Mouse (Mus musculus) liver, embryonic 15.5 days (tissue): ENCODE results near the gene Uqcrc2. TPM values are rescaled to one million over a fixed set of nuclear protein-coding genes. Genes with fewer than 3 reads are reported as not detected.

Experiments
- ATAC-seq: fragments of 200-750 bp; cut with Nextera tagmentation; 2 replicates; pipeline ENCODE4 v1.8.0; 2017; ENCODE audit warnings: moderate number of reproducible peaks, mild to moderate bottlenecking, moderate library complexity; ENCODE audit not compliant: insufficient read depth
- H3K27ac ChIP-seq: fragments of 300-500 bp; sonication (generic); replicated peaks from 2 replicates; pipeline ENCODE4 v1.5.1; 2015; ENCODE audit warnings: mild to moderate bottlenecking, inconsistent platforms
- H3K27me3 ChIP-seq: fragments of 300-500 bp; sonication (generic); 2 replicates; pipeline ENCODE4 v1.6.1; 2015; ENCODE audit warnings: mild to moderate bottlenecking, inconsistent platforms
- H3K36me3 ChIP-seq: fragments of 300-500 bp; sonication (generic); replicated peaks from 2 replicates; pipeline ENCODE4 v1.6.1; 2015; ENCODE audit warnings: moderate library complexity, mild to moderate bottlenecking, inconsistent platforms
- H3K4me1 ChIP-seq: fragments of 300-500 bp; sonication (generic); replicated peaks from 2 replicates; pipeline ENCODE4 v1.6.1; 2015; ENCODE audit warnings: inconsistent platforms
- H3K4me2 ChIP-seq: fragments of 300-500 bp; sonication (generic); 2 replicates; pipeline ENCODE4 v1.6.1; 2015; ENCODE audit warnings: moderate library complexity, mild to moderate bottlenecking, inconsistent platforms
- H3K4me3 ChIP-seq: fragments of 300-500 bp; sonication (generic); replicated peaks from 2 replicates; pipeline ENCODE4 v1.5.1; 2015; ENCODE audit warnings: mild to moderate bottlenecking, inconsistent platforms
- H3K9ac ChIP-seq: fragments of 300-500 bp; sonication (generic); 2 replicates; pipeline ENCODE4 v1.6.1; 2015; ENCODE audit warnings: moderate library complexity, mild to moderate bottlenecking, inconsistent platforms
- H3K9me3 ChIP-seq: fragments of 300-500 bp; sonication (generic); replicated peaks from 2 replicates; pipeline ENCODE4 v1.6.1; 2016; ENCODE audit warnings: inconsistent platforms
- WGBS: fragments of 180-500 bp; shearing (Covaris S2); methylation state at CpG from one replicate; pipeline ENCODE4 v1.1.7; 2015; ENCODE audit warnings: mixed read lengths; ENCODE audit not compliant: insufficient replicate concordance; 5-methylcytosine and 5-hydroxymethylcytosine counted together
- polyA plus RNA-seq: library from polyadenylated mRNA; unstranded; fragments of >200 nt; fragmentation: Nextera tagmentation; extraction: Ambion mirVana; gene quantifications from 2 replicates; pipeline ENCODE4 v1.2.1, GENCODE M21; 2015

Uqcrc2 gene
- polyA plus RNA-seq, 1 experiment from 2014 or later: 118 TPM

DNA sequence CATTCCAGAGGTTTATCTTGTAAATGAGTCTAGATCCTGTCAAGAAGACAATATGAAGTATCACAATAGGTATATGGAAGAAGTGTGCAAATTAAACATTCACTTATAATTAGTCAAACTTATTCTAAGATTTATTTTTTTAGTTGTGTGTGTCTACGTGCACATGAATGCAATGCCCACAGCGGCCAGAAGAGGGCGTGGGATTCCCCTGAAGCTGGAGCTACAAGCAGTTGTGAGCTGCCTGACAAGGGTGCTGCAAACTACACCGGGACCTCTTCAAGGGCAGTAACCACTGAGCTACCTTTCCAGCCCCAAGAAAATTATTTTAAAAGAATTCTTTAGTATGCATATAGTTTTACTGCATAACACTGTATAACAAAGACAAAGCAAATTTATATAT lies 55.7 kb downstream of the Uqcrc2 start:
- Histone ChIP-seq H3K27me3 (no peaks in the 10 kb centered on the region), H3K4me2 (no peak overlapping the region), H3K36me3 (peaks cover 6% of the 10 kb centered on the region; the same call in 1 of the 2 replicates), H3K27ac (no peak overlapping the region), H3K4me1 (peaks cover 6% of the 10 kb centered on the region), H3K4me3 (no peak overlapping the region), H3K9me3 (no peaks in the 10 kb centered on the region), H3K9ac (no peak overlapping the region)
- WGBS: 69% methylated on average over 4 of the region's 4 CpGs
- ATAC-seq: no peak

DNA sequence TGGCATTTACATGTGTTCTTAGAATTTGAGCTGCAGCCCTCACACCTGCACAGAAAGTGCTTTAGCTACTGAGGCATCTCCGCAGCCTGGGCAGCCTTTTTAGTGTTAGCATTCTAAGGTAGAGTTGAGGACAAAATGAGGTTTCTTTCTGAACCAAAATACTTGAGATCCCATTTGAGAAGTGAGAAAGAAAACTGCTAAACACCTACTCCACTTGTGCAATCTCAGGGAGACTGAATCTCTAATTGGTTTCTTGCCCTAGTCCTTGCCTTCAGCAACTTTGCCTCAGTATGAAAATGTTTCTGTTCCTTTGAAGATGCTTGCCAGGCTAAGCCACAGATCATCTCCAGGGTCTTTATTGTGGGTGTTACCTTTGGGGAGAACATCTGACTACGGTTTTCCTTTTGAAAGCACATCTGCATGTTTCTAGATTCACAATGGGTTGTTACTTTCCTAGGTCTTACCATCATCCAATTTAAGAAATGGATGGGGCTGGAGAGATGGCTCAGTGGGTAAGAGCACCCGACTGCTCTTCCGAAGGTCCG lies 58.9 kb downstream of the Uqcrc2 start:
- WGBS: 88% methylated on average over 5 of the region's 5 CpGs

DNA sequence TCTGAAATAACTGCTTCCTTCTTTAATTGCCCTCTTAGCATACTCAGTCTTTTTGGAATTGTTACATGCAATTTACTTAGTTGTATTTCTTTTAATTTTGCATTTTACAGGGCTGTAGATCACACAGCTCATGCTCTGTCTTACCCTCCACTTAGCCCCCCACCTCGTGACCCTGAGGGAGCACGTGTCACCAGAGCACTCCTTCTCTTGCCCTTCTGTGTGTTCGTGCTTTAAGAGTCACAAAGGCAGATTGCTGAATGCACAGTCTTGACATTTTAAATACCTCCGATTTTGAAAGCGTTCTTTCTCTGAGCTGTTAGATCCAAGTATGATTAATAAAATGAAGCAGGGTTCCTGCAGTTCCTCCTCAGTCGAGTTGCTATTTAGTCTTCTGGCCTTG lies 60.2 kb downstream of the Uqcrc2 start:
- H3K4me1 ChIP-seq: peaks cover 23% of the 10 kb centered on the region
- peaks cover 6% of the 10 kb centered on the region; the same call in 1 of the 2 replicates for H3K36me3 ChIP-seq
- H3K27me3 ChIP-seq: no peaks in the 10 kb centered on the region
- 57% methylated on average over 6 of the region's 6 CpGs for WGBS
- H3K4me3 ChIP-seq: no peak overlapping the region
- H3K9me3 ChIP-seq: no peaks in the 10 kb centered on the region
- ATAC-seq: no peak
- no peak overlapping the region for H3K4me2 ChIP-seq
- no peak overlapping the region for H3K27ac ChIP-seq
- no peak overlapping the region for H3K9ac ChIP-seq

More for the DNA sequence above, 58.9 kb downstream of the Uqcrc2 start:
- no peaks in the 10 kb centered on the region for H3K27me3 ChIP-seq
- no peak overlapping the region for H3K9ac ChIP-seq
- no peak overlapping the region for H3K4me3 ChIP-seq
- peaks cover 14% of the 10 kb centered on the region for H3K4me1 ChIP-seq
- no peak overlapping the region for H3K4me2 ChIP-seq
- no peak overlapping the region for H3K27ac ChIP-seq
- no peak for ATAC-seq
- H3K36me3 ChIP-seq: peaks cover 6% of the 10 kb centered on the region; the same call in 1 of the 2 replicates
- no peaks in the 10 kb centered on the region for H3K9me3 ChIP-seq

DNA sequence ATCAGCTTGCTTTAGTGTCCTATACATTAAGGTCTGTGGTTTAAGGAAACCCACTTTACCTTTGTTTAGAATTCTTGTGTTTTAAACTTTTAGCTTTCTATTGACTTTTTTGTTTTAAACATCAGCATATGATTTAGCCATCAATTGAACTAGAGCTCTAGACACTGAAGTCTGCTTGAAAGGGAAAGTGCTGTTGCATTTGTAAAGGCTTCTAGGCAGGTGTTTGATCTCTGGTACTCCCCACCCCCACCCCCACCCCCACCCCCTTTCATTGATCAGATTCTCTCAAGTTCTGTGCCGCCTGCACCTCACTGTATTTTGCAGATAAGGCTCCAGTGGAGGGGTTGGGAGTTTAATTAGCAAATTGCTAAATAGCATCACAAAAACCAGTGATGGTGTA lies 60.7 kb downstream of the Uqcrc2 start:
- no peak overlapping the region for H3K27ac ChIP-seq
- H3K4me3 ChIP-seq: no peak overlapping the region
- H3K36me3 ChIP-seq: peaks cover 6% of the 10 kb centered on the region; the same call in 1 of the 2 replicates
- peak overlapping the region; percentile 13; the same call in 1 of the 2 replicates for H3K4me2 ChIP-seq
- H3K4me1 ChIP-seq: peaks cover 23% of the 10 kb centered on the region
- 7% methylated on average over 1 of the region's 1 CpGs for WGBS
- no peaks in the 10 kb centered on the region for H3K9me3 ChIP-seq
- H3K9ac ChIP-seq: no peak overlapping the region
- H3K27me3 ChIP-seq: no peaks in the 10 kb centered on the region
- no peak for ATAC-seq

DNA sequence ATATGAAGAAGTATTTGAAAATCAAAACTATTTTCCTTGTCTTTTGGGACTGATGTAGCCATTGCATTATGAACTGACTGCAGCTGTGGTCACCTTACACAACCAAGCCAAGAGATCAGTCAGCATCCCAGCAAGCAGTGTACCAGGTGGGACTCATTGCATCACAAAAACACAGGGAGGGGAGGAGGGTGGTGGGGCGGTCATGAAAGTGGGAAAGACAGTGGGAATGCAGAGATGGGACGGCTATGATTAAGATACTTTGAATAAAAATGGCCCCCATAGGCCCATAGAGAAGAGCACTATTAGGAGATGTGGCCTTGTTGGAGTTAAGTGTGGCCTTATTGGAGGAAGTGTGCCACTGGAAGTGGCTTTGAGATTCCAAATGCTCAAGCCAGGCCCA lies 61.4 kb downstream of the Uqcrc2 start:
- 87% methylated on average over 2 of the region's 2 CpGs for WGBS
- ATAC-seq: no peak
- H3K9ac ChIP-seq: no peak overlapping the region
- H3K36me3 ChIP-seq: peaks cover 6% of the 10 kb centered on the region; the same call in 1 of the 2 replicates
- no peaks in the 10 kb centered on the region for H3K9me3 ChIP-seq
- H3K27me3 ChIP-seq: no peaks in the 10 kb centered on the region
- no peak overlapping the region for H3K4me3 ChIP-seq
- H3K27ac ChIP-seq: no peak overlapping the region
- no peak overlapping the region for H3K4me2 ChIP-seq
- peaks cover 23% of the 10 kb centered on the region for H3K4me1 ChIP-seq

DNA sequence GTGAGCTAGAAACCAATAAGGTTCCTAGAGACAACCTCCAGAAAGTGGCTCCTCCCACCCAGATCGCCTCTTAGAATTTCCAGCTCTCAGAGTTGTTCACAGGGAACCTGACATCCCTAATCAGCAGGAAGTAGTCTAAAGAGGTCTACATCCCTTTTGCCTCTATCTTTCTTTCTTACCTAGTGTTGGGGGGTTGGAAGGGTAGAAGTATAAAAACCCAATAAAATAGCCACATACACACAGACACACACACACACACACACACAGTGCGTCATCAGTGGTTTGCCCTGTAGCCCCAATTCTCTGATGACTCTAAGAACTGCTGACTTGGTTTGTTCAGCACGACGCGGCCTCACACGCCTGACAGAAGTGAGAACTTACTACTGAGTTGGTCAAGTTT lies 64.6 kb downstream of the Uqcrc2 start:
- H3K4me2 ChIP-seq: no peak overlapping the region
- peaks cover 23% of the 10 kb centered on the region for H3K4me1 ChIP-seq
- ATAC-seq: no peak
- no peak overlapping the region for H3K9ac ChIP-seq
- 61% methylated on average over 6 of the region's 6 CpGs for WGBS
- no peak overlapping the region for H3K4me3 ChIP-seq
- no peak overlapping the region for H3K27ac ChIP-seq
- H3K36me3 ChIP-seq: no peaks in the 10 kb centered on the region
- H3K27me3 ChIP-seq: no peaks in the 10 kb centered on the region
- H3K9me3 ChIP-seq: no peaks in the 10 kb centered on the region

DNA sequence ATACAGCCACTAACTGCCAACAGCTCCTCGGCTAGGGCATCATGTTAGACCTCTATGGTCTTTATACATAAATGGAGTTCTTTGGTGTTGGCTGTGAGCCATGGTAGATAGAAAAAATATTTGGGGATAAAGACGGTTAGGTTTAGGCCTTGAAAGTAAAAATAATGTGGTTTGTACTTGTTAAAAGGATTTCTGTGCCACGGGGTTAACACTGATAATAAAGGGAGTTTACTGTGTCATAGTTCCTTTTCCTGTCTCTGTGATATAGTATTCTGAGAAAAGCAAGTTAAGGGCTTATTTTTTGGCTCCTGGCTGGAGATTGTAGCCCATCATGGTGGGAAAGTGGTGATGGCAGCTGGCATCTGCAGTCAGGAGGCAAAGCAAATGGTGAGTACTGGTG lies 68.9 kb downstream of the Uqcrc2 start:
- no peak overlapping the region for H3K4me3 ChIP-seq
- WGBS: 16% methylated on average over 3 of the region's 3 CpGs
- H3K9ac ChIP-seq: no peak overlapping the region
- H3K36me3 ChIP-seq: no peaks in the 10 kb centered on the region
- no peak overlapping the region for H3K27ac ChIP-seq
- no peak for ATAC-seq
- no peaks in the 10 kb centered on the region for H3K9me3 ChIP-seq
- no peaks in the 10 kb centered on the region for H3K27me3 ChIP-seq
- H3K4me2 ChIP-seq: no peak overlapping the region
- peaks cover 9% of the 10 kb centered on the region for H3K4me1 ChIP-seq

Other genes with a start within 250 kb of the Uqcrc2 start
- gene Abca16, start 225.5 kb upstream of the Uqcrc2 start, polyA plus RNA-seq: not detected in 2 replicates
- 0.08 and 0.16 TPM in 2 replicates for gene Pdzd9, start 35.2 kb downstream of the Uqcrc2 start, polyA plus RNA-seq
- 5.6 and 7.4 TPM in 2 replicates for gene Mosmo, start 42.4 kb downstream of the Uqcrc2 start, polyA plus RNA-seq
- 0.05 TPM in 1 of 2 replicates, not detected in the other for gene Vwa3a, start 104.1 kb downstream of the Uqcrc2 start, polyA plus RNA-seq
- not detected in 2 replicates for gene Gm5737, start 177.2 kb downstream of the Uqcrc2 start, polyA plus RNA-seq
- 42.8 and 50.4 TPM in 2 replicates for gene Eef2k, start 207.7 kb downstream of the Uqcrc2 start, polyA plus RNA-seq